Mouse (Mus musculus): ENCODE measurements at regions not wholly inside any gene's neighbourhood (a gene's known extent, or its start where the extent isn't known, plus 50 kb on each side); places are given as distances from the start of the nearest gene placed in this dataset.

DNA sequence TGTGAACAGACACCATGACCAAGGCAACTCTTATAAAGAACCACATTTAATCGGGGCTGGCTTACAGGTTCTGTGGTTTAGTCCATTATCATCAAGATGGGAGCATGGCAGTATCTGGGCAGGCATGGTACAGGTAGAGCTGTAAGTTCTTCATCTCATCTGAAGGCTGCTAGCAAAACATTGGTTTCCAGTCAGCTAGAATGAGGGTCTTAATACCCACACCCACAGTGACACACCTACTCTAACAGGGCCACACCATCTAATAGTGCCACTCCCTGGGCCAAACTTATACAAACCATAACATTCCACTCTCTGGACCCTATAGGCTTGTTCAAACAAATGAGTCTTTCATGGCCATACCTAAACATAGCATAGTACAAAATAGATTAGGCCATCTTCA, 61.9 kb downstream of the Cyp2d40 start:
- TF ChIP-seq EP300 (IDR thresholded peaks at IDR 0.05; ENCODE audit: low read depth): no peak
- no peak for TF ChIP-seq CTCF (IDR thresholded peaks at IDR 0.05; ENCODE audit: low read depth)
